Mouse (Mus musculus): Measurements from ENCODE around the gene 1700029P11Rik.
"Not testable (repeated sequence)": the region's sequence is repeated elsewhere in the genome, so short reads cannot be mapped to it uniquely, and the experiment has no call there.

Gene 1700029P11Rik

GRCm38 (mm10) chr15:81957598-81957997 lies 22.7 kb upstream of the 1700029P11Rik start:
- DNase-seq (ENCODE audit: low read depth, low spot score), result no peak

- no peak for DNase-seq (ENCODE audit: low read depth, low spot score)
Measured at GRCm38 (mm10) chr15:81958906-81959305, 21.4 kb upstream of the 1700029P11Rik start.

- peak; percentile 96 for DNase-seq (ENCODE audit: low read depth, low spot score)
Measured at GRCm38 (mm10) chr15:81960171-81961077, 19.9 kb upstream of the 1700029P11Rik start, which contains the start of gene Pmm1. TSS of gene Pmm1 (minus strand) at chr15:81960930.

- no peak for DNase-seq (ENCODE audit: low read depth, low spot score)
Measured at GRCm38 (mm10) chr15:81961078-81961451, 19.3 kb upstream of the 1700029P11Rik start.

- no peak for DNase-seq (ENCODE audit: low read depth, low spot score)
Measured at GRCm38 (mm10) chr15:81964262-81964661, 16.1 kb upstream of the 1700029P11Rik start.

- no peak for DNase-seq (ENCODE audit: low read depth, low spot score)
Measured at GRCm38 (mm10) chr15:81964980-81965545, 15.3 kb upstream of the 1700029P11Rik start.

- no peak for DNase-seq (ENCODE audit: low read depth, low spot score)
Measured at GRCm38 (mm10) chr15:81966062-81966829, 14.1 kb upstream of the 1700029P11Rik start.

- DNase-seq (ENCODE audit: low read depth, low spot score), result no peak
Measured at GRCm38 (mm10) chr15:81967821-81968220, 12.5 kb upstream of the 1700029P11Rik start.

- DNase-seq (ENCODE audit: low read depth, low spot score), result no peak
Measured at GRCm38 (mm10) chr15:81968447-81968846, 11.9 kb upstream of the 1700029P11Rik start.

- DNase-seq (ENCODE audit: low read depth, low spot score), result no peak
Measured at GRCm38 (mm10) chr15:81969173-81969572, 11.2 kb upstream of the 1700029P11Rik start.

- not testable (repeated sequence) for DNase-seq (ENCODE audit: low read depth, low spot score)
Measured at GRCm38 (mm10) chr15:81969635-81970034, 10.7 kb upstream of the 1700029P11Rik start.

GRCm38 (mm10) chr15:81970498-81970897 lies 9.8 kb upstream of the 1700029P11Rik start:
- not testable (repeated sequence) for DNase-seq (ENCODE audit: low read depth, low spot score)

GRCm38 (mm10) chr15:81975156-81975555 lies 5.2 kb upstream of the 1700029P11Rik start:
- not testable (repeated sequence) for DNase-seq (ENCODE audit: low read depth, low spot score)

- DNase-seq (ENCODE audit: low read depth, low spot score), result no peak
Measured at GRCm38 (mm10) chr15:81982173-81982572, 1.8 kb downstream of the 1700029P11Rik start.

GRCm38 (mm10) chr15:81985267-81986161 lies 5.2 kb downstream of the 1700029P11Rik start:
- no peak for DNase-seq (ENCODE audit: low read depth, low spot score)

- no peak for DNase-seq (ENCODE audit: low read depth, low spot score)
Measured at GRCm38 (mm10) chr15:81987646-81988045, 7.3 kb downstream of the 1700029P11Rik start, which contains the start of gene Xrcc6. TSS of gene Xrcc6 (plus strand) at chr15:81987835.

- DNase-seq (ENCODE audit: low read depth, low spot score), result peak; percentile 89
Measured at GRCm38 (mm10) chr15:81989371-81990062, 9.2 kb downstream of the 1700029P11Rik start.

- DNase-seq (ENCODE audit: low read depth, low spot score), result no peak
Measured at GRCm38 (mm10) chr15:81990549-81990948, 10.2 kb downstream of the 1700029P11Rik start.

GRCm38 (mm10) chr15:81993992-81994391 lies 13.7 kb downstream of the 1700029P11Rik start:
- no peak for DNase-seq (ENCODE audit: low read depth, low spot score)

- no peak for DNase-seq (ENCODE audit: low read depth, low spot score)
Measured at GRCm38 (mm10) chr15:82004257-82004656, 23.9 kb downstream of the 1700029P11Rik start.

Data from skeletal muscle tissue, adult 2 months (tissue).